Mouse (Mus musculus): Measurements from ENCODE around the gene Btbd1.

Gene Btbd1

DNA sequence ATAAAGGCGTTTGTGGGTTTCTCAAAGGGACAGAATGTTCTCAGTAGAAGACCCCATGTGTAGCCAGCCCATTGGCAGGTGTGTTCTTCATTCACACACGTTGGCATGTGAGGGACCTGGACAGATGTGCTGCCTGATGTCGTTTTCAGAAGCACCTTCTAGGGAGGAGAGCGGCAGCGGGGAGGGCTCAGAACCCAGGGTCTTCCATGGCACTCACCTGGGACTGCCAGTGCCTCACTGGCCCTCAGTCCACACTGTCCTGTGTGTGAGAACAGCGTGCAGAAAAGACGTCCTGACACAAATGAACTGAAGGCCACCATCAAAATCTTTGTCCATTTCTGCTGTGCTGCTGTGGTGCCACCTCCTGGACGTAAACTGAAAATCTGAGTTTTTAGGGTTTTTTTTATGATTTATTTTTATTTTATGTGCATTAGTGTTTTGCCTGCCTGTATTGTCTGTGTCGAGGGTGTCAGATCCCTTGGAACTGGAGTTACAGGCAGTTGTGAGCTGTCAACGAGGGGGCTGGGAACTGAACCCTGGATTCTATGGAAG lies 51.5 kb downstream of the Btbd1 start:
- peak; percentile 45 for DNase-seq (ENCODE audit: low read depth)

DNA sequence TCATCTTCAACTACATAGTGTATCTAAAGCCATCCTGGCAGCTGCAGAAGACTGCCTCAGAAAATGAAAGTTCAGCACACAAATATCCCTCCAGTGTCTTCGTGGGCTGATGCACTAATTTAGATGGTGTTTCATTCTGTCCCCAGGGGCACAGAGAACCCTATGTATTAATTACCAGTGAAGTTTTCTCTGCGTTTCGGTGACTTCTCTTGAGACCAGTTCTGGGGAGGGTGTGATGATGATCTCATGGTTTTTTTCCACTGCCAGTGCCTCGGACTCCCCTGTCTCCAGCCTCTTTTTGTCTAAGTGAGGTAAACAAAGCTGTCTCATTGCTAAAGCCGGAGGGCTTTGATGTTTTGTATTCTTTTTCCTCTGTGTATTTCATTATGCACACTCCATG lies 53.9 kb downstream of the Btbd1 start:
- no peak for DNase-seq (ENCODE audit: low read depth)

DNA sequence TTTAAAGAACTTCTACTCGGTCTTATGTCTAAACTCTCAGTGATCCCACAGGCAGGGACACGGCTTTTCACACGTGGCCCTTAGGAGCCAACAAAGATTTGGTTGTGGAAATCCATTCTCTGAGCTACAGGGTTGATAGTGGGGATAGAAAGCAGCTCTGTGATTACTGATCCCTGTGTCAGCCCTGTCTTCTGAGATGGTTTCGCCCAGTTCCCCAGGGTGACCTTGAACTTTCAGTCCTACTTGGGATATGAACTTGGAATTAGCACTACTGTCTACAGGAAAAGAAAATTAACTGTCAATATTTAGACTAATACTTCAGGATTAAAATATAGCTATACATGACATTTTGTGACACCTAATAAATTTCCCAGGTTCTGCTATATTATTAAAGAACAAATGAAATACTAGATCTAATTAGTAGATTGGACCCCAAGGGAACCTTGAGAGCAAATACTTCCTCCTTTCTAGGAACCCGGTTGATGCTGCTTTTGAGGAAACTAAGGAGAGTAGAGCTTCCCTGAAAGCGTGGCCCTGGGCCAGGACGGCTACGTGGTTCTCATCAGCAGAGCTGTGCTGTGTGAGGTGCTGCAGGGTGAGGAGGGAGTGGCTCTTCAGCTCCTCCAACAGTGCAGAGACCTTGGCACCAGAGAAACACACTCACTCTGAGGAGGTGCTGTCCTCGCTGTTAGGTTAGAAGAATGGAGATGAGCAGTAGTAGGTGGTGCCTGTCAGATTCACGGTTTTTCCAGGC lies 56.3 kb downstream of the Btbd1 start:
- DNase-seq (ENCODE audit: low read depth) = peak; percentile 45

DNA sequence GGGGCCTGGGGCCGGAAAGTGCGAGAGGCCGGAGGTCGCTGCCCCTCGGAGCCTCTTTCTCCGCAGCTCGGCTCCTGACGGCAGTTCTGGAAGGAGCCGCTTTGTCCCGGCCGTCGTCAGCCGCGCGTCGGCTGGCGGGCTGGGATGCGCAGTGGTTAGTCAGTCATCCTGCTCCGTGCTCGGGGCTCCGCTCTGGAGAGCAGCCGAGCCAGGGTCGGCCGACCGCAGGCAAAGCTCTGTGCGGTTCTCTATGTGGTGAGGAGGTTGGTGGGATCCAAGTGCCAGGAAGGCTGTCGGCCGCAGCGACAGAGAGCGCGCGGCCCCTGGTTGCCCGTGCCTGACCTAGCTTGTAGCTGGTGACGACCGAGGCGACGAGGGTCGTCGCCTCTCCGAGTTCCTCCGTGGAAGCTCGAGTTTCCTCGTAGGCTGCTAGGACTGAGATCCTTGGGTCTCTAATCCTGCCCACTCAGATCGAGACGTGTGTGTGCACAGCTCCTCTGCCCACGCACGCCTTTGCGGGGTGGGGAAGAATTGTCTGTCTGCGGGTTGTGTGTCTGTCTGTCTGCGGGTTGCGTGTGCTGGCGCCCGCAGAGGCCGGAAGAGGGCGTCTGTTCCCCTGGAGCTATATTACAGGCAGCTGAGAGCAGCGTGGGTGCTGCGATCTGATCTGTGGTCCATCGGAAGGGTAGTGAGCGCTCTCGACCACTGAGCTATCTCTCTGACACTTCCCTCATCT lies 66.0 kb downstream of the Btbd1 start:
- DNase-seq (ENCODE audit: low read depth) = peak; percentile 64

DNA sequence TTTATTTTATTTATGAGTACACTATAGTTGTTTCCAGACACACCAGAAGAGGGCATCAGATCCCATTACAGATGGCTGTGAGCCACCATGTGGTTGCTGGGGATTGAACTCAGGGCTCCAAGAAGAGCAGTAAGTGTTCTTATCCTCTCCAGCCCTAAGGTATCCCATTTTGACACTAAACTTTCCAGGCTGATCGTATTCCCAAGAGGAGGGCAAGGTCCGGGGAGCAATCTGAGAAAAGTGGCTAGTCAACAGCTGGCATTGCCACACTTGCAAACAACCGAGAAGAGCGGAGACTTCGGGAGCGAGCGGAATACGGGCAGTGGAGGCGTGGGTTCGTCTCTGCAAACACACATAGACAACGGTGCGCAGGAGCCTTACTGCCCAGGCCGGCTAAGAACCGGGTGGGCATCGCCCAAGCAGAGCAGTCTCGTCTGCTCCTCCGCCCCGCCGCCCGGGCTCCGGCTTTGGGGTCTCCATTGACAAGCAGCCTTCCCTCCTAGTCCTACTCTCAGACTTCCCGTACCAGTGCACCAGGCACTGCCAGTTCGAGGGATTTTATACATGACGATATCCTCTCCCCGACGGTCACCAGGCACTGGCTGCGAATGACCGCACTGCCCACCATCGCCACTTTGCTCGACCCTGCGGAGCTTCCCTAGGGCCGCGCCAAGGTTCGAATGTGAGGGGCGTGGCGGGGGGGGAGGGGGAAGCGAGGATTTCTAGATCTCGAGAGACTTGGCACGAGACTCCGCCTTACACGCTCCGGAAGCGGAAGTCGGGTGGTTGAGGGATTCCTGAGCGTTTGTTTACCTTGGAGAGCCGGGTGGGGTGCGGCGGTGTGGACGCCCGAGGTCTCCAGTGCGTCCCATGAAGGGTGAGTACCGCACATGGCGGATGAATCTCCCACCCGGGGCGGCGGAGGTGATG lies 66.8 kb downstream of the Btbd1 start, which contains the start of gene Ramac:
Ramac (plus strand) TSS at position 746 of the 930 bp plus-strand sequence.
- DNase-seq (ENCODE audit: low read depth) = peak; percentile 95

DNA sequence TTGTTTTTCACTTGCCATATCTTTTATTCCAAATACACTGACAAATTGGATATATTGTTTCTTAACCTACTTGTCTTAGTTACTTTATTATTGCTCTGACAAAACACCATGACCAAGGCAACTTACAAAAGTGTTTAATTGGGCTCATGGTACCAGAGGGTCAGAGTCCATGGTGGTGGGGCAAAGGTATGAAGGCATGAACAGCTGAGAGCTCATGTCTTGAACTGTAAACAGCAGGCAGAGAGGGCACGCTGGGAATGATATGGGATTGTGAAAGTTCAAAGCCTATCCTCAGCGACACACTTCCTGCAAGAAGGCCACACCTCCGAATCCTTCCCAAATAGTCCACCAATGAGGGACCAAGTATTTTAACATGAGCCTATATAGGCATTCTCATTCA lies 81.3 kb downstream of the Btbd1 start:
- DNase-seq (ENCODE audit: low read depth) = no peak

DNA sequence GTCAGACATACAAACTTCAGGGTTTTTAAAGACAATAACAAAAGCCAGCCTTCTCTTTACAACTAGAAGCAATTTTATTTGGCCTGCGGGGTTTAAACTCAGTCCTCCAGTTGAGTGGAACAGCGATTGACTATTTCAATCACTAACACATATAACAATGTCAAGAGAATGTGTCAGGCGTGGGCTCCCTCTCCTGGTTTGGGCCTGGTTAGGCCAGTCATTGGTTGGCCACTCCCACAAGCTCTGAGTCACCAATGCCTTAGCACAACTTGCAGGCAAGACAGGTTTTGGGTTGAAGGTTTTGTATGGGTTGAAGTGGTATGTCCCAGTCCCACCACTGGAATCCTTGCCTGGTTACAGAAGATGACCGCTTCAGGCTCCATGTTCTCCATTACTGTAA lies 85.1 kb downstream of the Btbd1 start:
- peak; percentile 90 for DNase-seq (ENCODE audit: low read depth)

Data from 416B (cell line).